Mouse (Mus musculus) kidney, postnatal 0 days (tissue): ENCODE measurements at regions not wholly inside any gene's neighbourhood (a gene's known extent, or its start where the extent isn't known, plus 50 kb on each side); places are given as distances from the start of the nearest gene placed in this dataset.
"Not testable (repeated sequence)": the region's sequence is repeated elsewhere in the genome, so short reads cannot be mapped to it uniquely, and the experiment has no call there.

Source experiments
- ATAC-seq: fragments of 200-750 bp; cut with Nextera tagmentation; replicated peaks from 2 replicates; pipeline ENCODE4 v1.8.0; 2017; ENCODE audit warnings: low read depth, moderate number of reproducible peaks, moderate TSS enrichment, moderate library complexity; ENCODE audit not compliant: low FRiP score
- DNase-seq: peaks from one replicate; pipeline ENCODE4 v3.0.0-alpha.2; 2016; ENCODE audit warnings: low spot score
- H3K27ac ChIP-seq: fragments of 300-500 bp; sonication (generic); 2 replicates; pipeline ENCODE4 v1.5.1; 2014; ENCODE audit warnings: mild to moderate bottlenecking
- H3K27me3 ChIP-seq: fragments of 300-500 bp; sonication (generic); 2 replicates; pipeline ENCODE4 v1.6.1; 2014; ENCODE audit warnings: low read length, mixed read lengths; ENCODE audit not compliant: insufficient read depth
- H3K36me3 ChIP-seq: fragments of 300-500 bp; sonication (generic); 2 replicates; pipeline ENCODE4 v1.6.1; 2014; ENCODE audit warnings: low read length, mixed read lengths; ENCODE audit not compliant: insufficient read depth
- H3K4me1 ChIP-seq: fragments of 300-500 bp; sonication (generic); replicated peaks from 2 replicates; pipeline ENCODE4 v1.6.1; 2014; ENCODE audit warnings: antibody characterized with exemption, low read length, mixed read lengths; ENCODE audit not compliant: insufficient read depth
- H3K4me2 ChIP-seq: fragments of 300-500 bp; sonication (generic); 2 replicates; pipeline ENCODE4 v1.6.1; 2014; ENCODE audit warnings: mild to moderate bottlenecking, low read length, moderate library complexity, mixed read lengths
- H3K4me3 ChIP-seq: fragments of 300-500 bp; sonication (generic); replicated peaks from 2 replicates; pipeline ENCODE4 v1.5.1; 2014; ENCODE audit warnings: low read depth, low read length
- H3K9ac ChIP-seq: fragments of 300-500 bp; sonication (generic); 2 replicates; pipeline ENCODE4 v1.6.1; 2014; ENCODE audit warnings: low read depth, low read length
- H3K9me3 ChIP-seq: fragments of 300-500 bp; sonication (generic); replicated peaks from 2 replicates; pipeline ENCODE4 v1.6.1; 2016; ENCODE audit warnings: low read length, inconsistent platforms, mixed read lengths
- CTCF ChIP-seq: IDR thresholded peaks from 2 replicates; pipeline ENCODE4 v1.5.1; 2016; ENCODE audit warnings: antibody characterized with exemption, low read depth, mild to moderate bottlenecking, moderate library complexity
- WGBS: fragments of 180-500 bp; shearing (Covaris S2); extraction: QIAGEN DNeasy Blood & Tissue Kit; methylation state at CpG from one replicate; pipeline ENCODE4 v1.1.7; 2014; 5-methylcytosine and 5-hydroxymethylcytosine counted together

GRCm38 (mm10) chr13:5154911-5155310 lies 545.9 kb upstream of the Akr1e1 start:
- H3K4me1 ChIP-seq, result no peaks in the 10 kb centered on the region
- H3K27me3 ChIP-seq, result no peaks in the 10 kb centered on the region
- 76% methylated on average over 3 of the region's 3 CpGs for WGBS
- no peak overlapping the region for H3K27ac ChIP-seq
- TF ChIP-seq CTCF, result no peak
- no peak overlapping the region for H3K4me2 ChIP-seq
- no peaks in the 10 kb centered on the region for H3K9me3 ChIP-seq
- ATAC-seq (no peak), DNase-seq (no peak)
- H3K36me3 ChIP-seq, result no peaks in the 10 kb centered on the region
- no peak overlapping the region for H3K4me3 ChIP-seq
- no peak overlapping the region for H3K9ac ChIP-seq

- no peaks in the 10 kb centered on the region for H3K27me3 ChIP-seq
- H3K4me3 ChIP-seq, result no peak overlapping the region
- ATAC-seq (no peak), DNase-seq (no peak)
- H3K27ac ChIP-seq, result no peak overlapping the region
- no peak for TF ChIP-seq CTCF
- no peak overlapping the region for H3K9ac ChIP-seq
- no peak overlapping the region for H3K4me2 ChIP-seq
- no peaks in the 10 kb centered on the region for H3K36me3 ChIP-seq
- no peaks in the 10 kb centered on the region for H3K9me3 ChIP-seq
- WGBS, result 54% methylated on average over 5 of the region's 5 CpGs
- H3K4me1 ChIP-seq, result no peaks in the 10 kb centered on the region
Measured at GRCm38 (mm10) chr13:5159765-5160684, 551.1 kb upstream of the Akr1e1 start.

- DNase-seq, result peak; percentile 80
- H3K9me3 ChIP-seq, result no peaks in the 10 kb centered on the region
- H3K4me2 ChIP-seq, result no peak overlapping the region
- TF ChIP-seq CTCF, result no peak
- 54% methylated on average over 2 of the region's 2 CpGs for WGBS
- no peak overlapping the region for H3K27ac ChIP-seq
- H3K9ac ChIP-seq, result no peak overlapping the region
- H3K36me3 ChIP-seq, result no peaks in the 10 kb centered on the region
- no peaks in the 10 kb centered on the region for H3K27me3 ChIP-seq
- no peaks in the 10 kb centered on the region for H3K4me1 ChIP-seq
- no peak overlapping the region for H3K4me3 ChIP-seq
- no peak for ATAC-seq
Measured at GRCm38 (mm10) chr13:5166716-5167115, 557.7 kb upstream of the Akr1e1 start.

GRCm38 (mm10) chr13:5178996-5179395 lies 570.0 kb upstream of the Akr1e1 start:
- no peak overlapping the region for H3K4me2 ChIP-seq
- 80% methylated on average over 4 of the region's 4 CpGs for WGBS
- DNase-seq (no peak), ATAC-seq (no peak)
- no peak overlapping the region for H3K27ac ChIP-seq
- H3K4me3 ChIP-seq, result no peak overlapping the region
- H3K27me3 ChIP-seq, result no peaks in the 10 kb centered on the region
- no peak overlapping the region for H3K9ac ChIP-seq
- no peaks in the 10 kb centered on the region for H3K4me1 ChIP-seq
- no peak for TF ChIP-seq CTCF
- no peaks in the 10 kb centered on the region for H3K9me3 ChIP-seq
- H3K36me3 ChIP-seq, result no peaks in the 10 kb centered on the region

GRCm38 (mm10) chr13:5179552-5179951 lies 570.6 kb upstream of the Akr1e1 start:
- Histone ChIP-seq H3K9me3 (no peaks in the 10 kb centered on the region), H3K27ac (no peak overlapping the region), H3K27me3 (no peaks in the 10 kb centered on the region), H3K4me3 (no peak overlapping the region), H3K36me3 (no peaks in the 10 kb centered on the region), H3K4me1 (no peaks in the 10 kb centered on the region), H3K4me2 (no peak overlapping the region), H3K9ac (no peak overlapping the region)
- no peak for DNase-seq
- no peak for ATAC-seq
- 51% methylated on average over 2 of the region's 2 CpGs for WGBS
- no peak for TF ChIP-seq CTCF

- DNase-seq, ATAC-seq, H3K9me3 ChIP-seq, H3K36me3 ChIP-seq, H3K4me3 ChIP-seq, H3K9ac ChIP-seq, H3K27me3 ChIP-seq, H3K4me2 ChIP-seq, H3K4me1 ChIP-seq, H3K27ac ChIP-seq: not testable (repeated sequence)
- 54% methylated on average over 1 of the region's 1 CpGs for WGBS
Measured at GRCm38 (mm10) chr13:5185237-5185800, 576.3 kb upstream of the Akr1e1 start.
